Mouse (Mus musculus): ENCODE measurements around the gene Aplp2. TPM values are rescaled to one million over a fixed set of nuclear protein-coding genes. Genes with fewer than 3 reads are reported as not detected.

Gene Aplp2
- total and polyA plus RNA-seq, 2 experiments, result 195 to 276 TPM

- DNase-seq (ENCODE audit: extremely low read depth, low read depth, low spot score), result peak; percentile 85
- 39% methylated on average over 11 of the region's 11 CpGs for WGBS
- Histone ChIP-seq H3K4me3 (ENCODE audit: insufficient read depth, low read depth, low read length) (no peak overlapping the region; the same call in 1 of the 2 replicates), H3K79me2 (ENCODE audit: control insufficient read depth, insufficient read depth, low read length) (no peaks in the 10 kb centered on the region), H3K9ac (ENCODE audit: low read depth, low read length) (no peak overlapping the region), H3K36me3 (ENCODE audit: control insufficient read depth, insufficient read depth, low read length) (no peaks in the 10 kb centered on the region), H3K4me1 (ENCODE audit: control insufficient read depth, insufficient read depth, low read length) (peaks cover 7% of the 10 kb centered on the region; the same call in 1 of the 2 replicates), H3K27me3 (ENCODE audit: control insufficient read depth, insufficient read depth, low read length) (no peaks in the 10 kb centered on the region), H3K27ac (replicated peaks; ENCODE audit: insufficient read depth, low read depth, low read length) (peak overlapping the region; percentile 73)
- TF ChIP-seq POLR2A (IDR thresholded peaks at IDR 0.05; ENCODE audit: extremely low read depth, insufficient read depth, low read length), result no peak
- TF ChIP-seq CTCF (IDR thresholded peaks at IDR 0.05; ENCODE audit: low read depth, low read length), result no peak
Observed at GRCm38 (mm10) chr9:31253866-31254696, 42.5 kb upstream of the Aplp2 start.

- TF ChIP-seq POLR2A (IDR thresholded peaks at IDR 0.05; ENCODE audit: extremely low read depth, insufficient read depth, low read length) (no peak), CTCF (IDR thresholded peaks at IDR 0.05; ENCODE audit: low read depth, low read length) (no peak)
- H3K4me1 ChIP-seq (ENCODE audit: control insufficient read depth, insufficient read depth, low read length), result peaks cover 7% of the 10 kb centered on the region; the same call in 1 of the 2 replicates
- 6% methylated on average over 10 of the region's 10 CpGs for WGBS
- no peaks in the 10 kb centered on the region for H3K27me3 ChIP-seq (ENCODE audit: control insufficient read depth, insufficient read depth, low read length)
- peak overlapping the region; percentile 13; the same call in 1 of the 2 replicates for H3K4me3 ChIP-seq (ENCODE audit: insufficient read depth, low read depth, low read length)
- peak overlapping the region; percentile 73 for H3K27ac ChIP-seq (replicated peaks; ENCODE audit: insufficient read depth, low read depth, low read length)
- H3K9ac ChIP-seq (ENCODE audit: low read depth, low read length), result peak overlapping the region; percentile 48; the same call in 1 of the 2 replicates
- H3K36me3 ChIP-seq (ENCODE audit: control insufficient read depth, insufficient read depth, low read length), result no peaks in the 10 kb centered on the region
- DNase-seq (ENCODE audit: extremely low read depth, low read depth, low spot score), result peak; percentile 50
- H3K79me2 ChIP-seq (ENCODE audit: control insufficient read depth, insufficient read depth, low read length), result no peaks in the 10 kb centered on the region
Observed at GRCm38 (mm10) chr9:31253311-31253734, 41.7 kb upstream of the Aplp2 start.

- Histone ChIP-seq H3K27me3 (ENCODE audit: control insufficient read depth, insufficient read depth, low read length) (no peaks in the 10 kb centered on the region), H3K27ac (replicated peaks; ENCODE audit: insufficient read depth, low read depth, low read length) (peak overlapping the region; percentile 82), H3K79me2 (ENCODE audit: control insufficient read depth, insufficient read depth, low read length) (no peaks in the 10 kb centered on the region), H3K4me3 (ENCODE audit: insufficient read depth, low read depth, low read length) (no peak overlapping the region), H3K9ac (ENCODE audit: low read depth, low read length) (no peak overlapping the region), H3K4me1 (ENCODE audit: control insufficient read depth, insufficient read depth, low read length) (peaks cover 7% of the 10 kb centered on the region; the same call in 1 of the 2 replicates), H3K36me3 (ENCODE audit: control insufficient read depth, insufficient read depth, low read length) (no peaks in the 10 kb centered on the region)
- TF ChIP-seq CTCF (IDR thresholded peaks at IDR 0.05; ENCODE audit: low read depth, low read length) (no peak), POLR2A (IDR thresholded peaks at IDR 0.05; ENCODE audit: extremely low read depth, insufficient read depth, low read length) (no peak)
- 20% methylated on average over 10 of the region's 10 CpGs for WGBS
- DNase-seq (ENCODE audit: extremely low read depth, low read depth, low spot score), result peak; percentile 95
Observed at GRCm38 (mm10) chr9:31252182-31252799, 40.7 kb upstream of the Aplp2 start.

GRCm38 (mm10) chr9:31247447-31248220 is 36.0 kb upstream of the Aplp2 start:
- Histone ChIP-seq H3K36me3 (ENCODE audit: control insufficient read depth, insufficient read depth, low read length) (no peaks in the 10 kb centered on the region), H3K79me2 (ENCODE audit: control insufficient read depth, insufficient read depth, low read length) (no peaks in the 10 kb centered on the region), H3K4me1 (ENCODE audit: control insufficient read depth, insufficient read depth, low read length) (peaks cover 1% of the 10 kb centered on the region; the same call in 1 of the 2 replicates), H3K4me3 (ENCODE audit: insufficient read depth, low read depth, low read length) (no peak overlapping the region), H3K27ac (replicated peaks; ENCODE audit: insufficient read depth, low read depth, low read length) (no peak overlapping the region), H3K9ac (ENCODE audit: low read depth, low read length) (no peak overlapping the region), H3K27me3 (ENCODE audit: control insufficient read depth, insufficient read depth, low read length) (no peaks in the 10 kb centered on the region)
- WGBS, result 86% methylated on average over 8 of the region's 8 CpGs
- no peak for DNase-seq (ENCODE audit: extremely low read depth, low read depth, low spot score)
- TF ChIP-seq CTCF (IDR thresholded peaks at IDR 0.05; ENCODE audit: low read depth, low read length) (no peak), POLR2A (IDR thresholded peaks at IDR 0.05; ENCODE audit: extremely low read depth, insufficient read depth, low read length) (no peak)

- DNase-seq (ENCODE audit: extremely low read depth, low read depth, low spot score), result peak; percentile 49
- 69% methylated on average over 6 of the region's 6 CpGs for WGBS
- Histone ChIP-seq H3K27ac (replicated peaks; ENCODE audit: insufficient read depth, low read depth, low read length) (no peak overlapping the region), H3K4me3 (ENCODE audit: insufficient read depth, low read depth, low read length) (no peak overlapping the region), H3K9ac (ENCODE audit: low read depth, low read length) (no peak overlapping the region), H3K36me3 (ENCODE audit: control insufficient read depth, insufficient read depth, low read length) (no peaks in the 10 kb centered on the region), H3K4me1 (ENCODE audit: control insufficient read depth, insufficient read depth, low read length) (no peaks in the 10 kb centered on the region), H3K27me3 (ENCODE audit: control insufficient read depth, insufficient read depth, low read length) (no peaks in the 10 kb centered on the region), H3K79me2 (ENCODE audit: control insufficient read depth, insufficient read depth, low read length) (no peaks in the 10 kb centered on the region)
- TF ChIP-seq CTCF (IDR thresholded peaks at IDR 0.05; ENCODE audit: low read depth, low read length), result no peak
- no peak for TF ChIP-seq POLR2A (IDR thresholded peaks at IDR 0.05; ENCODE audit: extremely low read depth, insufficient read depth, low read length)
Observed at GRCm38 (mm10) chr9:31246421-31246820, 34.8 kb upstream of the Aplp2 start.
